Mouse (Mus musculus) hematopoietic stem cell, adult 5-6 weeks (primary cell): ENCODE results near the gene Dab2. TPM values are rescaled to one million over a fixed set of nuclear protein-coding genes. Genes with fewer than 3 reads are reported as not detected.

Source experiments
- ATAC-seq, 2 experiments: fragments of 125-278 bp in 1 of 2; replicated peaks in 1 of 2; 2 replicates each; pipeline ENCODE4 v1.8.0; 2016 to 2017; ENCODE audit warnings: inconsistent platforms in 2 of 2, mild to moderate bottlenecking in 2 of 2, moderate number of reproducible peaks in 2 of 2, low read depth in 1 of 2, moderate TSS enrichment in 1 of 2; ENCODE audit not compliant: low FRiP score in 2 of 2, poor library complexity in 2 of 2, severe bottlenecking in 2 of 2, insufficient read depth in 1 of 2, low TSS enrichment in 1 of 2
- total RNA-seq: library from RNA; stranded (forward); fragments of 172-1452, 232-1000 nt; gene quantifications from 2 replicates; pipeline ENCODE4 v1.2.3, GENCODE M21; 2017

Dab2 gene
- total RNA-seq, 1 experiment from 2014 or later, result 2.2 TPM

DNA sequence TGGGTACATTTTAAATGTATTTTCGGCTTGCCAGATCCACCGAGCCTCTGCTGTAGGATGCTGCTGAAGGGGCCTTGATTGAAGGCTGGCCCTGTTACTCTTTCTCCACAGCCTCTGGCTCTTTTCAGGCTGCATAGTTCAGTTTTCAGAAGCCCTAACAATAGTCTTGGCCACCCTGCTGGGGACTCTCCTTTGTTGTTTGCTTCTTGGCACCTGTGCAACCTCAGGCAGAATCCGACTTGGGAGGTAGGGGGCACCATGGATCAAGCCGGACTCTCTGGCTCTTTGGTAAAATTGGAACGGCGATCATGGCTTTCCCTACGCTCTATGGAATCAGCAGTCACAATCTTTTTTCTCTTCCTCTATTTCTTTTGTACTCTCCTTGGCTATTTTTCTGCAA lies 132.2 kb downstream of the Dab2 start:
- ATAC-seq, result no peak

DNA sequence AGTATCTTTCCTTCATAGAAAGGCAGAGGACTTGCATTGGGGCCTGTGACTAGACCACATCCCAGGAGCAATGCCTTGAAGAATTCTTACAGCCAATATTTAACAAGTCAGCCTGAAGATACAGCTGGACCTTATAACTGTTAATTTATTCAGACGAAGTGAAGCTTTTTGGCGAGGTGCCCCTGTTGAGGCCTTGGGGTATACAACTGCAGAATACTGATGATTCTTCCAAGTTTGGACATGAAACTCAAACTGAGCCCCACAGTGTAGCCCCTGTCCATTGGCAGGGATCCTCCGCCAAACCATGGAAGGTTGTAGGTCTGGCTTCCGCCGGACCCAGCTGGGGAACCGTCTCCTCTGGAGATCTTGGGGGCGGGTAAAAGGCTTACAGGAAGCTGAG lies 132.8 kb downstream of the Dab2 start:
- ATAC-seq, result no peak

DNA sequence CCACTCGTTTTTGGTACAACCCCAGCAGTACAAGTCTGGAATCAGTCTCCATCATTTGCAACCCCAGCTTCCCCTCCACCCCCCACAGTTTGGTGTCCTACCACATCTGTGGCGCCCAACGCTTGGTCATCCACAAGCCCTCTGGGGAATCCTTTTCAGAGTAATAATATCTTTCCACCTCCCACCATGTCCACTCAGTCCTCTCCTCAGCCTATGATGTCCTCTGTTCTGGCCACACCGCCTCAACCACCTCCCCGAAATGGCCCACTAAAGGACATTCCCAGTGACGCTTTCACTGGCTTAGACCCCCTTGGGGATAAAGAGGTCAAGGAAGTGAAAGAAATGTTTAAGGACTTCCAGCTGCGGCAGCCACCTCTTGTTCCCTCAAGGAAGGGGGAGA lies 135.7 kb downstream of the Dab2 start:
- ATAC-seq, result no peak

DNA sequence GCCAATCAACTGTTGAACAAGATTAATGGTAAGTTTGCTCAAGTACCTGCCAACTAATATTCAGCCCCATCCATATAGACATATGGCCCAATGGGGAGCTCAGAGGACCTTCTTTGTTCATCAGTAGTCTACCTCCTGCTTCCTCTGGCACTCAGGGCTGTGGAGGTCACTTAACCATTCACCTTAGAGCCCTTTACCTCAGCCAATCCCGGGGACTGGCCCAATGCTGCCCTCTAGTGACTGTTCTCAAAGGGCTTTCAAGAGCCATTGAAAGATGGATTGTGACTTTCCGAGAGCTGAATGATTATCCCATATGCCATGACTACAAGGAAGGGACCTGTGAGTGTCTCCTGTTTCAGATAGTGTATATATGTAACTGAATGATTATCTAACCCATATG lies 136.2 kb downstream of the Dab2 start:
- peak in 1 of 2 experiments; percentile 60; a peak in 2 of 4 replicates for ATAC-seq

DNA sequence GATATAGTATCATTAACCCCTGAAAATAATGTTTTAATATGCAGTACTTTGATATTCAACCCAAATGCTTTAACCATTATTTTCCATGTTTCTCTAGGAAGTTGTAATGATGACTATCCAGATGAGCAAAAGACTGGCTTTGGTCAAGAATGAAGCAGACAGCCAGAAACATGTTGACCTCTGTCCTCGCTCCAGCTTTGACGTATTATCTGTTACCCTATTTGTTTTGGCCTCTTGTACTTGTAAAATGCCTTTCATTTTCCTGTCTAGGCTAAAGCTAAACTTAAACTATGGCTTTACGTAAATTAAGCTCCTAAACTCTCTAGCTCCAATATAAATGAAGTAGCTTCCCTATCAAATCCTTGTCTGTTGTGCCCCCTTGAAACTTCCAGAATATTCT lies 139.1 kb downstream of the Dab2 start:
- ATAC-seq, result no peak

DNA sequence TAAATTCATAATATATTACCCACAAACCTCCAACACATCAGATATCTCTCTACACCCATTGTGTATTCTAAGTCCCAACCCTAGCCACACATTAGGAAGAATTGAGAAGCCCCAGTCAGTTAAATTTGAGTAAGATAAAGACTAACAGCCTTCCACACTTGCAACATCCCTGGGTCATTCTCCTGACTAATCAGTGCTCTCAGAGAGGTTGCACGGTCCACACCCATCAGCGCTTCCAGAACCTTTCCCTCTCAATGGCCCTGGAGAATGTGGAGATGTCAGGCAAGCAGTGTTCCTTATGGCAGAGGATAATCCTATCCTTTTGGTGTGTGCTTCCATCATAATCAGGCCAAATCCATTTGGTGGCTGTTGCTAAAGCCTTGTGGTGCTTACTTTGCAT lies 144.9 kb downstream of the Dab2 start:
- ATAC-seq, result no peak

DNA sequence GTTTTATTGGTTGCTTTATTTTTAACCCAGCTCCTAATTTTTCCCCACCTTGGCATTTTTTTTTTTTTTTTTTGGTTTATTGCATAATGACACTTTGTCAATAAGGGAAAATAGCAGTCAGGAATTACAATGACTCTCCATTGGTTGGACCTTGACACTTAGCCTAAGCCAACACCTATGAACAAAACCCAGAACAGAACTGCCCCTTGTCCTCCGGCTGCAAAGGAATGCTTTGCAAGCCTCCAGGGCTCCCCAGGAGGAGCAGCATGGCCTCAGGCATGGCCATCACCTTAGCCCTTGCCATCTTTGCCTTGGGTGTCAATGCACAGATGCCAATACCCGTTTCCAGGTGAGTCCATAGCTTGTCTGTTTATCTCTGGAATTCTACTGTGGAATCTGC lies 145.5 kb downstream of the Dab2 start, which contains the start of gene C9:
TSS of gene C9 (plus strand) at position 193 of the 400 bp plus-strand sequence.
- no peak for ATAC-seq

DNA sequence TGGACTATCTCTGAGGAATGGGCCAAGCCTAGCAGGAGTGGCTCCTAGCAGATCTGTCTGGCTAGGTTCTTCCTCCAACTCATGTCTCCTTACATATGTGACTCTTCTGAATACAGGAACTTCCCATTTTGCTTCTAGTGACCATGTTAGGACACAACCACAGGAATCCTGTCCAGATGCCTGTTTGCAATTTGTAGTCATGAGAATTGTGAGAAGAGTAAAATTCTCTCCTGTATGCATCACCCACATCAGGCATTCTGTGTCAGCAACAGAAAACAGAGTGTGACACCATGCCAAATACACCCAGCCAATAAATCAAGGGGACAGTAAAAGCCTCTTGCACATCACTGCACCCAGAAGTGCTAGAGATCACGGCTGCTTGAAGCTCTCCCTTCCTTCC lies 146.6 kb downstream of the Dab2 start:
- ATAC-seq, result no peak

DNA sequence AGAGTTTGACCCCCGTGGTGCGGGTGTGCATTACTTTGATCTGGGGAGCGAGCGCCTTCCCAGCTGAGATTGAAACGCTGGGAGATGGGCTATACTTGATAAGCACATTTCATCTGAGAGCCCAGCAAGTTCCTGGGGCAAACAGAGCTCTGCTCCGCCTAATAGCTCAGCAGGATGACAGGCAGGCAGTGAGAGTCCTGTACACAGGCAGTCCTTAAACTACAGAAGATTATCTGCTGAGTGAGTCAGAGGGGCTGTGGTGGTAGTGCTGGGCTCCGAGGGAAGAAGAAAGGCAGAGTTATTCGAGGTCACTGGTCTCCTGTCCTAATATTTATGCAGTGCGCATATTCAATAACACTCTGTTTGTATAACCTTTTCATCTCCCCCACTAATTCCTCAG lies 149.3 kb downstream of the Dab2 start:
- ATAC-seq, result no peak

DNA sequence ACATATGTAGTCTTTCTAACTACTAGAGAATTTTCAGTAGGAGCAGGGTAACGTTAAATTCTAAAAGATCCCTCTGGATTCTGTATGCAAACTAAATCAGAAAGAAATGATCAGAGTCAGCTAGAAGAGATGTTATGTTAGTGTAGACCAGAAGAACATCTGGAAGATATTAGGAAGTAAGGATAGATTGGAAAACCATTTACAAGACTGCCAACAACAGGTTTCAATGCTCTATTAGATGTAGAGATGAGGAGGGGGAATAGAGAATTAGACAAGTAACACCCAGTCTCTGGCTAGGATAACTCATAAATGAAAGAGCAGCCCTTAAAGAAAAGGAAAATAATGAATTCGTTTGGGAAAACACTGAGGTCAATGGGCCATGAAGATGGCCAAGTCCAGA lies 154.9 kb downstream of the Dab2 start:
- ATAC-seq, result no peak

DNA sequence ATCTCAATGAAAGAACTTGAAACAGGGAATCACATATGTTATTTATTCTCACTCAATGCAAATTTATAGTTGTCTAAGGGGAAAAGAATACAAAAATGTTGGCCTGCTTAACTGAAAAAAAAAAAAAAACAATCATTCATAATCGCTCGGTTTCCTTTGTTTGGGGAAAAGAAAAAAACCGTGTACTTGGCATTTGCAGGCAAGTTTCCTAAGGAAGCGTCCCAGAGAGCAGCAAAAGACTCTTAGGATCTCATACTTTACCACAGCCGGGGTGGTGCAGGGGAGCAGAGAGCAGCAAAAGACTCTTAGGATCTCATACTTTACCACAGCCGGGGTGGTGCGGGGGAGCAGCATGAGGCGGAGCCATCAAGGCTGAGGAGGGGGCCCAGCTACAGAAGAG lies 161.8 kb downstream of the Dab2 start:
- ATAC-seq, result no peak

DNA sequence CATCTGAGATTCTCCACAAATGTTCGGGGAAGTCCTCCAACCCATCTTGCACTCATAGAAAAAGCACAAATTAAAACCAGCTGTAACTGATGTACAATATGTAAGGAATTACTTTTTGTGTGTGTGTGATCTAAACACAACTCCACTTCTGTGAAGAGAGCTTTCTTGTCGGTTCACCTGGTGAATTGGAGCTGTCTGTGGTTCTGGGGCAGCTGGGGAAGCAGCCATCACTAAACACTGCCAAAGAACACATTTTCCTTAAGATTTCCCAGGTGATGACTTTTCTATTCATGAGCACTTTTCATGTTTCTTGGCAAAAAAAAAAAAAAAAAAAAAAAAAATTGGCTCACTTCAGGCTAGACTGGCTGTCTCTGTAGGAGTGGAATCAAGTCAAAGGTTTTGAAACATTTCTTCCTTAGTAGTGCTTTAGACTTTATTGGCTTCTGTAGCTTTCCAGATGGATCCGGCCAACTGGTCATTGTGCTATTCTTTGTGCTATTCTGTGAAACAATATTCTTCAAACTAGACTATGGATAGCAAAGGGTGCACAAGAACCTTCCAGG lies 163.9 kb downstream of the Dab2 start:
- no peak for ATAC-seq

DNA sequence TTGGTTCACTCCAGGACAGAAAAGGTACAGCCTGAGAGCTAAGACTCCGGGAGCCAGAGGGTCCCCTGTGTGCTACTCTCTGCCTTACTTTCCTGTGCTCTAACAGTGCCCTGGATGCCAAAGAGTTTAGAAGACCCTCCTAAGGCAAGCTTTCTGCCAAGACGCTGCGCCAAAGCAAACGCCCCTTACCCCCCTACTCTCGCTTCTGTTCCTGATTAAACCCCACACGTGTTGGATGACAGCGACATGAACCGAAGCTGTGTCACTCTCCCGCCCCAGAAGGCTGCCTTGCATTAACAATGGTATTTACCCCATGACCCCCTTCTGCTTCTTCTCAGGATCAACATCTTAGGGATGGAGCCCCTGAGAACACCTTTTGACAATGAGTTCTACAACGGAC lies 167.4 kb downstream of the Dab2 start:
- ATAC-seq, result no peak

DNA sequence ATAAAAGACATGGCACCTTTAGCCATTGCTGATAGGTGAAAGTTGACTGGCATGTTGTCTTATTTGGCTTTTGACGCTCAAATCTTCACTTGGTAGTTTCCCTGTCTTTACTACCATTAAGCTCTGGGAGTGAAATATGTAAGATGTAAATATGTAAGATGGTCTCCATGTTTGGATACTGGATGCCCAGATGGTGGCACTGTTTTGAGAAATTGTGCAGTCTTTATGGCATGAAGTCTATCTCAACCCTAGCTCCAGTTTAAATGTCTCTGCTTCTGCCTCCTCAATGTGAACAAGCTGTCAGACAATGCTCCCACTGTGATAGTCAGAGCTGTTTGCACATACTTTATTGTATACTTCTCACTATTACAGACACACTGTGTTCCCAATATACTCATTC lies 169.3 kb downstream of the Dab2 start:
- ATAC-seq, result no peak

DNA sequence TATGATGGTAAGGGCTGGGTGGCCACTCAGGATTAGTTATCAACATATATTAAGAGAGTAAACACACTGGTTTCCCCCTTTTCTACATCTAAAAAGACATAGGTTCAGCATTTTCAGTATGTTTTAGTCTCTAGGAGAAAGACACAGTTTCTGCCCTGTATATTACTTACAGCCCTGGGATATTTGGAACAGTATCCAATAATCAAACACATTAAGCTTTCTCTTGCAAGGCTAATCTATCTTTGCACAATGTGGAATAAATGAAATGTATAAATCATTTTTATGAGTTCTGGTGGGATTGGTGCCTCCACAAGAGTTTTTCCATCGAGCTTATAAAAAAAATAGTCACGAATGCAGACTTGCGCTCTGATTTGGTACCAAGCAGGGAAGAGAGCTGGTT lies 169.8 kb downstream of the Dab2 start:
- no peak for ATAC-seq

DNA sequence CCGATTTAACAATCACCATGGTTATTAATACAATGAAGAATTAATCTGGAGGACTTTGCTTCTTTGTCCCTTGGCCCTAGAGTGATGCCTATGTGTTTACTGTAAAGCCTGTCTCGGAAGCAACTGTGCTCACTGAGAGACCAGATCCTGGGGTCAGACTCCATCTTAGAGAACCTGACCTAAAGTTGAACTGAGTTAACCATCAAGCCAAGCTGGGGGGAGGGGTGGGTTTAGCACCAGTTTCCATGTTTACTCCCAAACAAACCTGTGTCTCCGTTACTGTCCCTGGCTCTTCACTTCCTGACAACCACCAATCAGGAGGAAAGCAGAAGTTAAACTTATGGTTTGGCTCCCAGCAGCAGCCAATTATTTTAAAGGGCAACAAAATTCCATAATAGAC lies 184.0 kb downstream of the Dab2 start:
- ATAC-seq, result no peak
